Mouse (Mus musculus) frontal cortex, postnatal 14 days (tissue): ENCODE results near the gene Rabep1.
"Not testable (repeated sequence)": the region's sequence is repeated elsewhere in the genome, so short reads cannot be mapped to it uniquely, and the experiment has no call there.

Source experiments
- DNase-seq, 2 experiments: peaks; one replicate each; pipeline ENCODE4 v3.0.0; 2022; ENCODE audit warnings: low spot score in 2 of 2

Rabep1 gene

DNA sequence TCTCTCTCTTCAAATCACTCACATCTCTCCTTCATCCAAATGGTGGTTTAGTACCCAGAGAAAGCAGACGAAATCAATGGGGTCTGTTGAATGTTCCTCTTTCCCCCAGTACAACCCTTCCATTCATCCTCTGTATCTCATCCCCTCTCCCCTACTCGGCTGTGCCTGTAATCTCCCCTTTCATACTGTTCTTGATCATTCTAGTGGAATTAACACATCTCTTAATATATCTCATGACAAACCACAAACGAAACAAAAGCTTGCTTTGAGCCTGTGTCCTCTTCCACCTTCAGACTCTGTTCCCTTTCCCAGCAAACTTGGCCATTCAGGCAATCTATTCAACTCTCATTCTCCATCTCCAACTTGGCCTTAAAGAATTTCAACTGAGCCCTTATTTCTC, 13.4 kb upstream of the Rabep1 start:
- no peak for DNase-seq

DNA sequence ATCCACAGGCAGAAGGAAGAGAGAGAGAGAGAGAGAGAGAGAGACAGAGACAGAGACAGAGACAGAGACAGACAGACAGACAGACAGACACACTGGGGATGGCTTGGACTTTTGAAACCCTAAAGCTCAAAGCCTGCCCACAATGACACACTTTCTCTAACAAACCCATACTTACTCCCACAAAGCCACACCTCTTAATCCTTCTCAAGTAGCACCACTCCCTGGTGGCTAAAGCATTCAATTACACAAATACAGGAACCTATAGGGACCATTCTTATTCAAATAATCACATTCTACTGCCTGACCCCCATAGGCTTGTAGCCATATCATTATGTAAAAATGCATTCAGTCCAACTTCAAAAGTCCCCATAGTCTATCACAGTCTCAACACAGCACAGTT, 11.2 kb upstream of the Rabep1 start:
- no peak for DNase-seq

DNA sequence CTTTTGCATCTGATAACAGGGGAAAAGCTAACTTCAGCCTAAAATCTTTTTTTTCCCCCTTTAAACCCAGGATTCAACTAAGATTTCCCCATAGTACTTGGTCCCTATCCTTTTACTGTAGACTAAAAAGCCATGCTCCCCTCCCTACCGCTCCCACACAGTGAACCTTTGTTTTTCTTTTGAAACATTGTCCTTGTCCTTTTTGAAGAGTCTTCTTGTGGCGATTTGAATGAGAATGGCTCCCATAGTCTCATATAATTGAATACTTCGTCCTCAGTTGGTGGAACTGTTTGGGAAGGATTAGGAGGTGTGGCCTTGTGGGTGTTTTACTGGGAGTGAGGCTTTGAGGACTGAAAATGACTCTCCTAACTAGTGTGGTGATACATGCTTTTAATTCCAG, 10.7 kb upstream of the Rabep1 start:
- no peak for DNase-seq

DNA sequence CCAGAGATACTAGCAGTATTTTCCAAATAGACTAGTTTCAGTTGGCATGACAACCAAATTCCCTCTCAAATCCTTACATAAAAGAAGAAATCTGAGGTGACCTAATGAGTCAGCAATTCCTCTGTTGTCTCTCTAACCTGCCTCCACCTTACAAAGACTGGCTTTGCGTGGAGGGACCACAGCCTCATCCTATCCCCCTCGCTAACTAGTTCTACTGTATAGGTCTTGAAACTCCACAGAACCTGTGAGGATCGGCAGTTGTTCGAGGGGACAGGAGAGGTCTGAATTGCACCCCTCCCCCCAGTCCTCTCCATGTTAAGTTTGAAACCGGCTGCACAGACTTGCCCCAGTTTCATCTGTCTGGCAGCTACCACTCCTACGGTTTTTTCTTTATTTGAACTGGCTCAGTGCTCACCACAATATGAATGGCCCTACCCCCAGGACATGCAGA, 9.2 kb upstream of the Rabep1 start:
- DNase-seq, result no peak

DNA sequence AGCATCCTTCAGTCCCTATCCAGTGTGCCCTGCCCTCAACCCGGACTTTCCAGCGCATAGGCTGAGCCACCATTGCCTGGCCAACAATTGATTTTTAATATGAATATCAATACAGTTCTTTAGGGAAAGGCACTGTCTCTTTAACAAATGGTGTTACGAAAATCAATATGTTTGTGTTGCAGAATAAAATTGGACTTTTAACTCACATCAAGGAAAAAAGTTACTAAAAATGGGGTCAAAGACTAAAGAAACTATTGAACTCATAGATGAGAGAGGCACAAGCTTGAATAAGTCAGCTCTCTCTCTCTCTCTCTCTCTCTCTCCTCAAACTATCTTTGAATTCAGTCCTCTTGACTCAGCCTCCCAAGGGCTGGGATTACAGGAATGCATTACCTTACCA, 7.5 kb upstream of the Rabep1 start:
- DNase-seq, result no peak

DNA sequence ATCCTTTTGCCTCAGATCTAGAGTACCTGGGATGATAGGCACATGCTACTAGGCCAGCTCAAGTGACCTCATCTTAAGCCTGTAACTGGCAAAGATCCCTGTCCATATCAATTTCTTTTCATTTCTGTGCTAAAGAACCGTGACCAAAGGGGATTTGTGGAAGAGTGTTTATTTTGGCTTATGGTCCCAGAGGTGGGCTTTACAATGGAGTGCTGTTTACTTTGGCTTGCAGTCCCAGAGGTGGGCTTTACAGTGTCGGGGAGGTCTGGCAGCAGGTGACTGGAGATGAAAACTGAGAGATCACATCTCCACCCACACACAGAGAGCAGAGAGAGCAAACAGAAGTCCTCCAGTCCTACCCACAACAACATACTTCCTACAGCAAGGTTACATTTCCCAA, 6.0 kb upstream of the Rabep1 start:
- DNase-seq, result no peak

DNA sequence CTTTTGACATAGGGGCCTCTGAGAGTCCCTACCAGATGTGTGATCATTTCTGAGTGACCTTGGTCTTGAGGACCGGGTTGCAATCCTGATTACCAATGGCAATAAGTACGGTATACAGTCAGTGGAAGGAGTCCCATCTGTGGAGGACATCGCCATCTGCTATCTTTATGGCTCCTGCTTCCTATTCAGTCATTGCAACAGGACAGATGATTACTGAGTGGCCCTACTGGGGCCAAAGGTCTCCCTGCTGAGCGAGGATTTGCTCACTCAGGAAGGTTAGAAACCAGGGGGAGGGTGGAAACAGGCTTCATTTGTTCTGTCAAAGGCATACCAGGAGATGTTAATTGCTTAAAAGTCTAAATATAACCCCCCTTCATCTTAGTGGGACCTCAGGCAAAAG, 1.6 kb upstream of the Rabep1 start:
- DNase-seq, result no peak

DNA sequence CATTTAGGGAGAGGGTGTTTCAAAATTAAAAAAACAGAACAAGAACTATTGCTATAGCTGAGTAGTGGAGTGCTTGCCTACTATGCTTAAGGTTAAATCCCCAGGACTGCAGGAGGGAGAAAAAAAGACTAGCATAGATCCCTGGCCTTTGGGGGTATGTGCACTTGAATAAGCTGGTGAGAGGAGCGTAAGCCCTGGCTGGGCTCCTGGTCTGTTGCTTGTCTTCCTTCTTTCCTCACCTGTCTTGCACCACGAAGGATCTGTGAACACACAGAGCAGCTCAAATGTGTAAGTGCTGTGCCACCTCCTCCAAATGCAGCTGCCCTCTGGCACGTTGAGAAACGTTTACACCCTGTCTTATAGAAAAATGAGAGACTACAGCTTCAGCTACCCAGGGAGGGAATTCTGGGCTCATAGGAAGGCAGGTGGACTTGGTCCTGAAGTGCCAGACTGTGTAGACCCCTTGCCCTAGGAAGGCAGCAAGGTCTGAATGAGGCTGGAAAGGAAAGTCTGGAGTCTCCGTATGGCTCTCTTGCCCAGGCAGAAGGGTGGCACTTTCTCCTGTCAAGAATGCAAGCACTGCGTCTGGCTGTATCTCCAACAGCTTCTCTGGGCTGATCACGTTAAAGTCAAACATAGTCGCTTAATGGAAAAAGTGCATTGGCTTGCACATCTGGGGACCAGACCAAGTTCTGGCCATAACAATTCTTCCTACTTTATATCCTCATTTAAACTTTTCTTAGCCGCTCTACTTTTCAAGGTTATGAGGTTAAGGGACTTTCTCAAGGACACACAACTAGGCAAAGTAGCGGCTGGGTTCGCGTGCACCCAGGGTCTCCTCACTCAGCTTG, 652 bp upstream of the Rabep1 start:
- no peak for DNase-seq

DNA sequence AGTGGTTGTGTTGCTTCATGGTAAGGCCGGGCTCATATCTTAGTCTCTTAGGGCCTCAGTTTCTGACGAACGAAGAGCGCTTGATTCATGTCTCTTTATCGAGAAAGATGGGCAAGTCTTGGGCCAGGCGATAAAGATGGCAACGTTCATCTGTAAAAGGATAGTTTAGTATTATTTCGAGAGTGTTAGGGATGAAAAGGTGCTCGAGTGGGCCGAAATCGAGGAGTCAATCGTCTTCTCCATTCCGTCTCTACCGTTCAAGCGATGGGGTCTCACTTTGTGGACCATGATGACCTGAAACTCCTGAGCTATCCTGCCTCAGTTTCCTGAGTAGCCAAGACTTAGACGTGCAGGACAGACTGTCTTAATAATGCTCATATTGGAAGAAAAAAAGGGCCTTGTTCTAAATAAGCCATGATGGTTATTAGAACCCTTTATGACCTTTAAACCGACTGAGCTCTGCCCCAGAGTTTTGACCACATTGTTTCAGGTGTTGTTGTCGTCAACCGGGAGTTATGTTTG, 940 bp downstream of the Rabep1 start:
- DNase-seq, result no peak

DNA sequence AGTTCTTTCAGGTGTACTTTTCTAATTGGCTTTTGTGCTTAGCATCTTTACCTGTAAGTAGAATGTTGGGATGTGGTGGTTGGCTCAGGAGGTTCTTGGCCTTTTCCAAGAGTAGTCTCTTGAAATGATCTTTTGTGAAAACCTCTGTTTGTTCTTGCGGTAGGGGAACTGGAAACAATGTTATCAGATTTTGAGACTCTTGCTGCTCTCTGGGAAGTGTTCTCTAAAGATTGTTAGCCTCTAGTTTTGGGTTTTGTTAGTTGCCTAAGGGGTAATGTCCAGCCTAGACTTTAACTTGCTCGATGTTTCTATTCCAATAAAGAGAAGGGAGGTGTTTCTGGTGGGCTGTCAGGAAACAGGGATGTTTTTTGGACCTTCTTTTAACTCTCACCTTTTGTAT, 1.5 kb downstream of the Rabep1 start:
- DNase-seq, result no peak

DNA sequence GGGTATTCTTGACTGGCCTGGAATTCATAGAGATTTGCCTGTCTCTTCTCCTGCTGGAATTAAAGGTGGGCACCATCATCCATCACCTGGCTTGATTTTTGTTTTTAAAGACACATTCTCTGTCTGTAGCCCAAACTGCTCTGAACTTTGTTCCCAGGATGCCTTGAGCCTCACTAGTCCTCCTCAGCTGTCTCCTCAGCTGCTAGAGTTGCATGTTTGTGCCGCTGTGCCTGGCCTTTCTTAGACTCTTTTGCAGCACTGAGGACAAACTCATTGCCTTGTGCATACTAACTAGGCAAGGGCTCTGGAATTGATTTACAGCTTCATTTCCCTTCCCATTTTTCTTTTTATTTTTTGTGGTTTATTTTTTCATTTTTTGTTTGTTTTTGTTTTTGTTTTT, 15.8 kb downstream of the Rabep1 start:
- no peak for DNase-seq

DNA sequence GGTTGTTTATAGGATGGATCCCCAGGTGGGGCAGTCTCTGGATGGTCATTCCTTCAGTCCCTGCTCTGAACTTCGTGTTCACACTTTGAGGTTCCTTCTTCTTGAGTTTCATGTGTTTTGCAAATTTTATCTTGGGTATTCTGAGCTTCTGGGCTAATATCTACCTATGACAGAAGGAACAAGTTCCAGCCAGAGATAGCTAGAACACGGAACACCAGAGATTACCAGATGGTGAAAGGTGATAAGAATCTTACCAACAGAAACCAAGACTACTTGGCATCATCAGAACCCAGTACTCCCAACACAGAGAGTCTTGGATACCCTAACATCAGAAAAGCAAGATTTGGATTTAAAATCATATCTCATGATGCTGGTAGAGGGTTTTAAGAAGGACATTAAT, 18.6 kb downstream of the Rabep1 start:
- not testable (repeated sequence) for DNase-seq

DNA sequence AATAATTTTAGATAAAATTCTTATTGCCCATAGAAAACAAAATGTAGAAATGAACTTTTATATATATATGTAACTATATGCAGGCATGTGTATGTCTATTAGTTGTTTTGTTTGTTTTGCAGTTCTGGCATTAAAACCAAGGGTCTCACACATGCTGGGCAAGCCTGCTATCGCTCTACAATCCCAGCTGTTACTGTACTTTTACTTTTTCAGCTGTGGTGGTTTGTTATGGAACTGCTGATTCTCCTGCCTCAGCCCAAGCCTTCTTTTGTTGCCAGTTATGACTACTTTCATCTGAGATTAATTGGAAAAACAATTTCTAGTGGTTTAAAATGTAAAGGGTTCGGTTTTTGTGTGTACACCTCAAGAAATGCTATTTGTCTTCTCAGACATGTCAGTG, 20.6 kb downstream of the Rabep1 start:
- no peak for DNase-seq

DNA sequence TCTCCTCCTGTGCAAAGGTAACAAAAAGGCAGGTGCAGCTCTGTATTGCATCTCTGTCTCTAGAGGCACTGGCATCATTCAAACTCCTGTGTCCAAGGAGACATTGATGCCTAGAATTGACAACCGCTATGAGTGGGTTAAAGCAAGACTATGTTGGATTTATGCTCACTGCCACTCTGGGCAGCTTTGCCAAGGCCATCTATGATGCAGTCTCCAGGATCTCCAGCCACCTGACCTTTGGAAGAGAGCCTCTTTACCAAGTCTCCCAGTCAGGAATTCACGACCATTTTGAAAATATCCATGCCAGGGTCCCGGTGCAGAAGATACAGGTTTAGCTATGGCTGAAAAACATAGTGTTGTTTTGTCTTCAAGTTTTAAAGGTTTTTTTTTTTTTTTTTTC, 24.7 kb downstream of the Rabep1 start:
- no peak for DNase-seq

DNA sequence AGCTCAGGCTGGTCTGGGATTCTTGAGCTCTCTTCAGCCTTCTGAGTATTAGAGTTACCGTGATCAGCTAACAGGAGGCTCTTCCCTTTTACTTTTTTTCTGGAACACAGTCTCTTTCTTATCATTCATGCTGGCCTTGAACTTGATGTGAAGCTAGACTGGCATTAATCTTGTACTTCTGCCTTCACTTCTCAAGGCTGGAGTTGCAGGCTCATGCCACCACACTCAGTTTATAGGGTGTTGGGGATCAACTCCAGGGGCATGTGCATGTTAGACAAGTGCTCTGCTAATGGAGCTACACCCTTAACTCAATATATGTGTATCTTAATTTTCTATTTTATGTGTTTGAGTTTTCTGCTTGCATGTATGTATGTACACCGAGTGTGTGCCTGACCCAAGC, 25.2 kb downstream of the Rabep1 start:
- no peak for DNase-seq

DNA sequence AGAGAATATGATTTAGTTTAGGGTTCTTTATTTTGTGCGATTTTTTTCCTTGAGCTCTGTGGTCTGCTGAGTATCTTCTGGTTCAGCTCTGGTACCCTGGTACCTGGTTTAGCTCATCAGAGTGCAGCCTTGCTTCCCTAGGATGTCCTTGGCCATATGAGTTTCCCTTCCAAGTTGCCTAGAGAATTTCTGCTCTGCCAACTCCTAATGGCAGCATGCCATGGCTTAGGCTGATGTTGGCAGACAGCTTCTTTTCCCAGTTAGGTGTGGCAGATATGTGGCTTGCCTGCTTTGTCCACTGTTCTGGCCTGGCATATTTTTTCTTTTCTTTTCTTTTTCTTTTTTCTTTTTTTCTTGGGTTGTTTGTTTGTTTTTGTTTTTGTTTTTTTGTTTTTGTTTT, 25.8 kb downstream of the Rabep1 start:
- DNase-seq, result peak; percentile 33 to 47

DNA sequence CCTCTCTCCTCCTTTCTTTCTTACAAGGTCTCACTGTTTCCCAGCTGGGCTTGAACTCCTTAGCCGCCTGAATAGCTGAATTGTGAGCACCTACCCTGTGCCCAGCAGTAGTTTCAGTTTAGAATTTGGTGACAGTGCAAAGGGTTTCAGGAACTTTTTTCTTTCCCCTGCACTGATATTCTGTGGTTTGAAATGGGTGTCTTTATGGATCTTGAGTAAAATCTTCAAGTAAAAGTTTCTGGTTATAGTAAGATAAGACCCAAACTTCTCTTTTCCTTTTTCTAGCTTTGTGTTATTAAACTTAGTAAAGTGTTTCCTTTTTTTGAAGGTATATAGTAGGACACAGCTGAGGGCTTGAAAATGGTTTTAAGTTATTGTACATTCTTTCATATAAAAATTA, 26.5 kb downstream of the Rabep1 start:
- no peak for DNase-seq

DNA sequence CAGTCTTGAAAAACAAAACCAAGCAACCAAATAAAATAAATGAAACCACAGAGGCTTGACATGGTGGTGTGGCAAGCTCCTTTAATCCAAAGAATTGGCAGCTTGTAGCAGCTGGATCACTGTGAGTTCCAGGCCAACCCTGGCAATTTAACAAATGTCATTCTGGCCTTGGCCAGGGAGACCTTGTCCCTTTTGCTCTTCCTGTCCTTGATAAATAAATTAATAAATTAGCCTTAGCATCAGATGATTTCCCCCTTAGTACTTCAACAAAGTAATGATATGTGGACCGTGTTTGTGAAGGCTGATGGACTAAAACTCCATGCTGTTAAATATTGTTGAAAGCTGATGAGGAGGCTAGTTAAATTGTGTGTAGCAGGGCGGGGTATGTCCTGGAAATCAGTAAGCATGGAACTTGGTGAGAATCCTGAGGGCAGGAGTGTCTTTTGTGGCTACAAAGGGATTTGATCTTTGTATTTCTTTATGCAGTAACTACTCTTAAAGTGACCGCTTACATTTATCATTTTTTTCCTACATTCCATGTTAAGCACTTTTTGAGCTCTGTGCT, 27.3 kb downstream of the Rabep1 start:
- DNase-seq, result no peak

DNA sequence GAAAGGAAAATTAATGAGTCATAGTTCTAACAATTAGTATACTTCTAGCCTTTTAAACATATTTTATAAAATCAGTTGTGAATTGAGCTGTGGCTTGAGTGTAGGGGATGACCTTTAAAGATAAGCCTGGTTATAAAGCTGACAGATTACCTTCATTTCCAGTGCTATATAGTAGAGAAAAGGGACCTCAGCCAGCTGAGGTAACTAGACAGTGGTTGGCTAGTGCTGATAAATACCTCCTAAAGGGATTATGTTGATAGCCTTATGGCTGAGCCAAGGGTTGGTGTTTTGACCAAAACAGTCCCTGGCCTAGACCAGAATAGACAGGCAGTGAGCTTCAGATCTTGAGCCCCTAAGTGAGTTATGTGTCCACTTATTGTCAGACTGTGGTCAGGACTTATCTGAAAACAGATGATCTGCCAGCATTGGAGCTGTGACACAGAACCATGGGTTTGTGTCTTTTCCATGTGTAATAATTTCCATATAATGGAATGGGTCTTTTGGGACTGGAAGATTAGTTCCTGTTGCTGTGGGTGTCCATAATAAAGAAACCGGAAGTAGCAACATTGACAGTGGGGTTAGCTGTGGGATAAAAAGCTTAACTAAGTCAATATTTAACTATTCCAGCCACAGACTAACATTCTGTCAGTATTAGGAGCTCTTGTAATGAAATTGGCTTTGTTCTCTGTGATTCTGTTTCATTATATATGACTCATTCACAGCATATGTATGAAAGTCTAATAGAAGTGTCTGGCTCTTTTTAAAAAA, 29.5 kb downstream of the Rabep1 start:
- no peak for DNase-seq

DNA sequence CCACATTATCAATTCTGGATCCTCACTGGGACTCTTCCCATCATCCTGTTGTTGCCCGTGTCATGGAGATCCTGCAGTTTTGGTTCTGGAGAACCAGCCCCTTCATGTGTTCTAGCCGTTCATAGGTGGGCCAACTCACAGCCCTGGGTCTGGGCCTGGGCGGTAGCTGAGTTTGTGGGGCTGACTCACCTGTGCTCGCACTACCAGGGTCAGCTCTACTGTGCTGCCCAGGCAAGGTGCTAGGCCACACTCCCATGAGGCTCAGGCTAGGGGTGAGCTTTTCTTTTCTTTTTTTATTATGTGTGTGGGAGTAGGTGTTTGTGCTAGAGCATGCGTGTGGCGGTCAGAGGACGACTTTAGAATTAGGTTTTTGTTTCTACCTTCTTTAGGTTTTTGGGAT, 33.1 kb downstream of the Rabep1 start:
- no peak for DNase-seq

DNA sequence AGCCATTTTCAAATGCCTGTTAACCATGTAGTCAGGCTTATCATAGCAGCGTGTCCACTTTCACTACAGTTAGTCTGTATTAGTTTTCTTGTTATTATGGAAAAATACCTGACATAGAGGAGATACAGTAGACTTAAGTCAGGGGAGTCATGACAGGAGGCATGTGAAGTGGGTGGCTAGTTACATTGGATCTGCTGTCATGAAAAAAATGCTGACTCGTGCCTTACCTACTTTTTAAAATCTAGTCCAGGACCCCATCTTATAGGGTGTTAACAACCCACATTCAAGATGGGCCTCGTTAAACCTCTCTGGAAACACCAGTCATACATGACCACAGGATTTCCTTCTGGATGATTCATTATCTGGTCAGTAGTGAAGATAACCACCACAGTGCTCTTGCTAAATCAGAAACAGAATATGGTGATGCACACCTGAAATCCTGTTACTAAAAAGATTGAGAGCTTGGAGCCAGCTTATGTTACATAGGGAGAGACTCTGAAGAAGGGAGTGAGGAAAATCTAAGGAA, 38.4 kb downstream of the Rabep1 start:
- DNase-seq, result no peak

DNA sequence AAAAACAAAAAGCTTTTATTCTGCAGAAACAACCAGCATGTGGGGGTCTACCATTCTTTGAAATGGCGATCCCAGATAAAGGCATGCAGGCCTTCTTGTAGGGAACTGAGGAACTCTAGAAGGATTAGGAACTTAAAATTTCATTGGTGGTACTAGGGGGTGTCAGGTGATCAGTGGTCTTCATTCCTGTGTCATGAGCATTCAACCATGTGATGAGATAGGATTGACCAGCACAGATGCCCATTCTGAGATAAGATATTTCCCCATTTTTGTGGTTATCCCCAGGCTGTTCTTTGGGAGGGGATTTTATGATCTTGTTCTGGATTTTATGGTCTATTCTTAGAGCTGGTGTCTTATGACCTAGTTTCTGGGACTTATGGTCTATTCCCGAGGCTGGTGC, 46.1 kb downstream of the Rabep1 start:
- no peak for DNase-seq
